Mouse (Mus musculus) forebrain, embryonic 16.5 days (tissue): ENCODE data around the gene Dlat. TPM values are rescaled to one million over a fixed set of nuclear protein-coding genes. Genes with fewer than 3 reads are reported as not detected.
A peak's percentile ranks its signal among the peaks of the same experiment; 100 is the strongest.

Experiments
- ATAC-seq: fragments of 200-750 bp; cut with Nextera tagmentation; 2 replicates; pipeline ENCODE4 v1.8.0; 2017; ENCODE audit warnings: mild to moderate bottlenecking, moderate library complexity
- H3K27ac ChIP-seq: fragments of 300-500 bp; sonication (generic); 2 replicates; pipeline ENCODE4 v1.5.1; 2014; ENCODE audit warnings: low read length, control low read depth
- H3K27me3 ChIP-seq: fragments of 300-500 bp; sonication (generic); replicated peaks from 2 replicates; pipeline ENCODE4 v1.6.1; 2014; ENCODE audit warnings: low read length; ENCODE audit not compliant: control insufficient read depth, insufficient read depth
- H3K36me3 ChIP-seq: fragments of 300-500 bp; sonication (generic); 2 replicates; pipeline ENCODE4 v1.6.1; 2014; ENCODE audit not compliant: control insufficient read depth, insufficient read depth
- H3K4me1 ChIP-seq: fragments of 300-500 bp; sonication (generic); replicated peaks from 2 replicates; pipeline ENCODE4 v1.6.1; 2014; ENCODE audit warnings: low read length; ENCODE audit not compliant: control insufficient read depth, insufficient read depth
- H3K4me2 ChIP-seq: fragments of 300-500 bp; sonication (generic); 2 replicates; pipeline ENCODE4 v1.6.1; 2014; ENCODE audit warnings: mild to moderate bottlenecking, low read length, control low read depth
- H3K4me3 ChIP-seq: fragments of 300-500 bp; sonication (generic); replicated peaks from 2 replicates; pipeline ENCODE4 v1.5.1; 2014; ENCODE audit warnings: mild to moderate bottlenecking, low read length, control low read depth
- H3K9ac ChIP-seq: fragments of 300-500 bp; sonication (generic); replicated peaks from 2 replicates; pipeline ENCODE4 v1.6.1; 2014; ENCODE audit warnings: low read depth, low read length, control low read depth
- H3K9me3 ChIP-seq: fragments of 300-500 bp; sonication (generic); 2 replicates; pipeline ENCODE4 v1.6.1; 2016; ENCODE audit warnings: low read length; ENCODE audit not compliant: control insufficient read depth
- WGBS: fragments of 180-500 bp; shearing (Covaris S2); extraction: QIAGEN DNeasy Blood & Tissue Kit; methylation state at CpG from one replicate; pipeline ENCODE4 v1.1.7; 2014; 5-methylcytosine and 5-hydroxymethylcytosine counted together
- polyA plus RNA-seq: library from polyadenylated mRNA; unstranded; fragments of >200 nt; fragmentation: Nextera tagmentation; extraction: Ambion mirVana; gene quantifications from 2 replicates; pipeline ENCODE4 v1.2.1, GENCODE M21; 2015

The Dlat gene
- 43.4 and 44.3 TPM in 2 replicates for polyA plus RNA-seq

DNA sequence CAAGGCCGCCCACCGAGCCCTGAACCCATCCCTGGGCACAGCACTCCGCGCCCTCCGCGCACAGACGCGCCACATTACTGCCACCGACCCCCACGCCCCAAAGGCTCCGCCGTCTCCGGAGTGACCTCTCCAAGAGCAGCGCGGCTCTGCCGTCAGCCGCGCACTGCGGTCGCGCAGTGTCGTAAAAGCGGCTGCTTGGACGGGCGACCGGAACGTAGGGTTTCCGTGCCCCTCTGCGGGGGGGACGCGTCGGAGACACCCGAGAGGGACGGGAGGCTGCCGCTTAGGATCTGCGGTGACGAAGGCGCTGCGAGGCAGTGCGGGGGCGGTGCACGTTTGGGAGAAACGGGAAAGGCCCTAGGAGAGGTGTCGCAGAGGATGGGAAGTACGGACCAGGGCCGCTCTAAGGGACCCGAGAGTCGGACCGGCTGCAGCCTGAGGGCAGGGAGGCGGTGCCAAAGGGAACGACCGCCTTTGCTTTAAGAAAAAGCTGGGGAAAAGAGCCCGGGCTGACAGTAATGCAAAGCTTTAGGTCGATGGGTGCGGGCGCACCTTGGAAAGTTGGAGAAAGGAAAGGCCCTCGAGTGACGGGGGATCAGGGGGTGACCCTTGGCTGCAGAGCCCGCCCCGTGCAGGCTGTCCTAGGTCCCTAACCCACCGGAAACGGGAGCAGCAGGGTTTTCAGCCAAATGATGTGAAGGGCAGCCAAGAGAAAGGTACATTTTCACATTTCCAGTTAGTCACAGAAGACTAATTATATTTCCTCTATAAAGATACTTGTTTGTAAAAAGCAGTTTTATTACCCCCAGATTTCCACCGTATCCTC, at the start of gene Dlat:
Dlat (minus strand) TSS at position 389 of the 826 bp plus-strand sequence.
- Histone ChIP-seq H3K9me3 (no peaks in the 10 kb centered on the region), H3K9ac (peak within 1 kb of the TSS; percentile 89), H3K36me3 (peaks cover 3% of the 10 kb centered on the region), H3K4me3 (peak within 1 kb of the TSS; percentile 94), H3K27me3 (no peaks in the 10 kb centered on the region), H3K4me2 (peak within 1 kb of the TSS; percentile 87), H3K4me1 (peaks cover 17% of the 10 kb centered on the region), H3K27ac (peak within 1 kb of the TSS; percentile 83)
- under 1% methylated on average over 62 of the region's 63 CpGs for WGBS
- ATAC-seq = peak; percentile 94

DNA sequence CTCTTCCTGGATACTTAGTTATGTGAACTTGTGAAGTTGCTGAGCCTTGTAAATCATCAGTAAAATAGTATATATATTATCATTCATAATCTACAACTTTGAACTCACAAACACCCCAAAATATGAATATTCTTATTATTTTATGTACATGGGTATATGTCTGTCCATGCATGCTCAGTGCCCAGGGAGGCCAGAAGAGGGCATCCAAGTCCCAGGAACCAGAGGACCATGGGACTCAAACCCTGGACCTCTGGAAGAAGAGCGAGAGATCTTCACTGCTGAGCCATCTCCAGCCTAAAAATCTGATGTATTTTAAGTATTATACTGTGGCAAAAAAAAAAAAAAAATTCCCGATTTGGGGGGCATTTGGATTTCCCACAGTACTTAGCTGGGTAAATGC, 49.5 kb upstream of the Dlat start:
- no peaks in the 10 kb centered on the region for H3K36me3 ChIP-seq
- H3K4me2 ChIP-seq = no peak overlapping the region
- no peaks in the 10 kb centered on the region for H3K27me3 ChIP-seq
- ATAC-seq = 0 out of 2 replicates have a peak, but pooled peaks have one; percentile 61
- WGBS = 32% methylated on average over 2 of the region's 2 CpGs
- no peaks in the 10 kb centered on the region for H3K4me1 ChIP-seq
- no peak overlapping the region for H3K4me3 ChIP-seq
- H3K27ac ChIP-seq = no peak overlapping the region
- no peaks in the 10 kb centered on the region for H3K9me3 ChIP-seq
- H3K9ac ChIP-seq = no peak overlapping the region

DNA sequence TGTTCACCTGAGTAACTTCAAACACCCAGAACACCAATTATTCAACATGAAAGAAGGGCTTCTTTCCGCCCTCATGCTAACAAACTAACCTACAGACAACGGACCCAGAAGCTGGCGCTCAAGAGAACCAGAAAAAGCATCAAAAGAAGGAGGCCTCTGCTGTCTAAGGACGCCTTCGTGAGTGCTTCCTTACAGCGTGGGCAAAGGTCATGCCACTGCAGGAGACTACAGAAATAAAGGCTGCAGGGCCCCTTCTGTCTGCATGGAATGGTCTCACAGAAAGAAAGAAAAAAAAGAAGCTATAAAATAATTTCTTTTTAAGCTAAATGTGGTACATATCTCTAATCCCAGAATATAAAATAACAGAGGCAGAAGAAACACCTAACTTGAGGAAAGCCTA, 45.3 kb upstream of the Dlat start:
- H3K27me3 ChIP-seq = 0 out of 2 replicates have a peak, but pooled peaks cover 4% of the 10 kb centered on the region
- no peak overlapping the region for H3K27ac ChIP-seq
- no peak overlapping the region for H3K4me2 ChIP-seq
- no peaks in the 10 kb centered on the region for H3K9me3 ChIP-seq
- ATAC-seq = no peak
- H3K4me3 ChIP-seq = no peak overlapping the region
- no peaks in the 10 kb centered on the region; the same call in 1 of the 2 replicates for H3K4me1 ChIP-seq
- H3K9ac ChIP-seq = no peak overlapping the region
- H3K36me3 ChIP-seq = no peaks in the 10 kb centered on the region
- 40% methylated on average over 6 of the region's 6 CpGs for WGBS

DNA sequence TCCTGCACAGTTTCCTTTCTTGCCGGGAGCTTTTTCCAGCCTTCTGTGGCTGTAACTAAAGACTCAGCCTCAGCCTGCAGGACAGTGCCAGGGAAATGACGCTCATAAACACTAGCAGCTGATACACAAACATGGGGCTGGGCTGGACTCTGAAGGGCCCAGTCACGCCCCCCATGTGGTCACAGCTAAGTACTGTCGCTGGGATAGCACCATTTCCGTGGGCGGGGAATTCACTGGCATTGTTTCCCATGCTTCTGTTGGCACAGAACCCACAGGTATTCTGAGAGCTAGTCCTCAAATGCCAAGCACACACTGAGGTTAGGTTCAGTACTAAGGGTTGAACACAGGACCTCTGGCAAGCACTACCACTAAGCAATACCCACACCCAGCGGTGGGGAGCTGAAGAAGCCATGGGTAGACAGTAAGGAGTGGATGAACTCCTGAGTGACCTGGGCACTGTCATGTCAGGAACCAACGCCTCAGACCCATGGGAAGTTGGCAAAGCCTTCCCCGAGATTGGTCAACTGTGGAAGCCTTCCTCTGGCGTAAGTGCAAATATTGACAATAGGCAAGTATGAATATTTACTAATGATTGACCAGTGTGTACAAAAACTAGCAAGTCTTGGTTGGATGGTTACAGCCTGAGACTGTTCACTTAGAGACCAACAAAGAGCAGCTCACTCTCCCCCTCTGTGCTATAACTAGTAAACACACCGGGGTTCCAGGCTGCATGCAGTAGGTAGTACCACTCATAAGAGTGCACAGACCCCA, 41.5 kb upstream of the Dlat start:
- Histone ChIP-seq H3K27me3 (0 out of 2 replicates have a peak, but pooled peaks cover 4% of the 10 kb centered on the region), H3K4me1 (peaks cover 19% of the 10 kb centered on the region)
- ATAC-seq = no peak

DNA sequence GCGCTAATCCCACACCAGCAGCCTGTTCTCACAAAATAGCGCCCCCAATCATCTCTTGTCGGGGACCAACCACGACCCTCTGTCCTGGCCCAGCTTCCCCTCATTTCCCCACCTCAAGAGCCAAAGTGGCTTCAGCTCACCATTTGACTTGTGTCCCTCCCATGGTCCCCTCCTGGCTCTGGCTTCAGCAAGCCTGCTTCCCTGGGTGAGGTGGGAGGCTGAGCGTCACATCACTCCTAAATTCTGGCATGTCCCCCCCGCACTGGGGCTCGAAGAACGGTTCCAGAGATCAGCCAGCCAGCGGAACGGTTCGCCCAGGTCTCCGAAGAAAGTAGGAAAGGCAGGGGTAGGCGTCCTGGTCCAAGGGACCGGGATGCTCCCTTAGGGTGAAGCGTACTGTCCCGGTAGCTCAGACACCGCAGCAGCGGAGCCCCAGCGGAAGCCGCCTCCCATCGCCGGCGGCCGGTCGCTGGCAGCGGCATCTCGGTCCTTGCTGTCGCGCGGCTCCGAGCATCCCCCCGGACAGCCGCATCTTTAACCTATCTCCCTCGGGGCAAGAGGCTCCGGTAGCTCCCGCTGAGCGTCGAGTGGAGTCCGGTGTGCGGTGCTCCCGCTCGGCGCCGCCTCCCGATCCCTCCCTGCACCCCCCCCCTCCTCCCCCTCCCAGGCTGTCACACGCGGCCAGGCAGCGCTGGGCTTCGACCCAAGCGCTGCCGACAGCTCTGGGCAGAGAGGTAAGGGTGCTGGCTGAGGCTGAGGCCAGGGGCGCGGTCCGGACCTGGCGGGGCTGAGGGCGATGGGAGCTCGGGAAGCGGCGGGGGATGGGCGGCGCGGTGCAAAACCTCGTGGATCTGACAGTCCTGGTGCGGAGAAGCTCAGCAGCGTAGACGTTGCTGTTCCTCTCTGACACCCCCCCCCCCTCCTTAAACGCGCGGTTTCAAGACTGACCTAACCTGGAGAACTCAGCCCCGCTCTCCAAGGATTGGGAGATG, 39.1 kb upstream of the Dlat start:
- Histone ChIP-seq H3K27ac (peak overlapping the region; percentile 69), H3K4me1 (peaks cover 19% of the 10 kb centered on the region), H3K9ac (peak overlapping the region; percentile 89), H3K4me3 (peak overlapping the region; percentile 75), H3K4me2 (peak overlapping the region; percentile 75), H3K27me3 (0 out of 2 replicates have a peak, but pooled peaks cover 4% of the 10 kb centered on the region), H3K9me3 (no peaks in the 10 kb centered on the region), H3K36me3 (no peaks in the 10 kb centered on the region)
- peak; percentile 51 for ATAC-seq
- WGBS = under 1% methylated on average over 66 of the region's 70 CpGs

More for the DNA sequence above, 41.5 kb upstream of the Dlat start:
- 62% methylated on average over 11 of the region's 11 CpGs for WGBS
- Histone ChIP-seq H3K27ac (no peak overlapping the region), H3K4me2 (no peak overlapping the region), H3K4me3 (no peak overlapping the region), H3K9ac (no peak overlapping the region), H3K36me3 (no peaks in the 10 kb centered on the region), H3K9me3 (no peaks in the 10 kb centered on the region)

DNA sequence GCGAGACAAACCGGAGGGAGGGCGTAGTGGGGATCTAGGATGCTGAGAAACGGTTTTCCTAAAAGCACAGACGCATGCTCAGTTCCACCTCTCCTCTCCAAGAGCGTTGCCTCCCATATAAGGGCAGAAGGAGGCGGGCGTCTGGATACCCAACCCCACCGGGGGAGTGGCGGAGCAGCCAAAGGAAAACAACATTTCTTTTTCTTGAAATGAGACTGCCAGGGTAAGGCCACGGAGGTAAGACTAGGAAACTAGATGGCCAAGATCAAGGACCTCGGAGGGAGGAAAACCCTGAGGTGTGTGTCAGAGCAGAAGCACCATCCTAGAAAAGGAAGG, 38.1 kb upstream of the Dlat start:
- Histone ChIP-seq H3K27me3 (0 out of 2 replicates have a peak, but pooled peaks cover 4% of the 10 kb centered on the region), H3K36me3 (no peaks in the 10 kb centered on the region), H3K4me2 (peak overlapping the region; percentile 75), H3K9me3 (no peaks in the 10 kb centered on the region), H3K4me3 (peak overlapping the region; percentile 75), H3K27ac (peak overlapping the region; percentile 65), H3K4me1 (peaks cover 22% of the 10 kb centered on the region), H3K9ac (peak overlapping the region; percentile 65)
- ATAC-seq = peak; percentile 92
- under 1% methylated on average over 12 of the region's 12 CpGs for WGBS

DNA sequence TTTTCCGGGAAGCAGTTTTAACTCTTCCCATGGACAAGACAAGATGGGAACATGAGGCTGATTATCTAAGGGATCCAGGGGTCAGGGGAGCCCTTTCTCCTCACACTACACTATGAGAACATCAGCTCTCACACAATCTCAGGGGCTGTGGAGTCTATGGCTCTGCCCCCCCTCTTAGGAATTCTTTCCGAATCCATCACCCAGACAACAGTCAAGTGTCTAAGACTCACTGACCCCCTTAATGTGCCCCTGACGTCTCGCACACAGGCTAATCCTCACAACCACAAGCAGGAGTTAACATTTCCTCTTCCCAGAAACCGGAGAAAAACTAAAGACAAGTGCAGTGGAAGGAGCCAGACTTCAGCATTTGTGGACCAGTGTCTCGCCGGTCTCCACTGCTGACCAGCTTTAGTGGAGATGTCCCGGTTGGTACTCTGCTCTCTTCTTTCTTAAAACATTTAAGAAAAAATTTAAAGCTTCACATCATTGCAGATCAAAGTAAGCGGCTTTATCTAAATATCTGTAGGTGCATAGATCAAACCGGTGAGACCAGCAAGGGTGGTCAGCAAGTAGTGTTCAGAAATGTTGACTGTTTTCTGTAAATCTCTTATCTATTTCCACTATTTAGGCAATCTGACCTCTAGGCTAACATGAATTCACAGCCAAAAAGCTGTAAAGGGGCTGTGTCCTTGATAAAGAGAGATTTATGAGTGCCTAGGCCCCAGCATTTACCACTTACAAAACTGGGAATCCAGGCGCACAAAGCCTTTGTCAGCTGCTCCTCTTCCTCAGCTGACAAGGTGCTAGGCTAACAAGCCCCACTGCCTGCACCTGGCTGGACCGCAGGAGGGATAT, 37.5 kb upstream of the Dlat start:
- 45% methylated on average over 12 of the region's 12 CpGs for WGBS
- ATAC-seq = no peak
- H3K27me3 ChIP-seq = 0 out of 2 replicates have a peak, but pooled peaks cover 4% of the 10 kb centered on the region

DNA sequence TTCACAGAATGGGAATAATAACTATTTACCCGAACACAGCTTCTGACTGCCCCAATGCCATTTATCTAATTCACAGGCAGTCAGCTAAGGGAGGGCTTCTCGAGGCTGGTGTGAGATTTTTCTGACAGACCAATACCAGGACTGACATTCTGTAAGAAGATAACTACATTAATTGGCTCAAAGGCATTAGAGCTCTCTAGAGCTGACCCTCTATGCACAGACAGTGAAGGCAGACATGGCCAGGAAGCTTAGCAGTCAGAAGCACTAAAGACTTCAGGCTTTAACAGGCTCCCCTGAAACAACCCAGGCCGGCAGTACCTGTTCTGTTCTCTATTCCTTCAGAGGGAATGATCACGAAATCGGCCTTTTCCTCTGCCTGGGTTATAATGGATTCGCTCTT, 35.6 kb upstream of the Dlat start:
- Histone ChIP-seq H3K36me3 (no peaks in the 10 kb centered on the region), H3K4me2 (no peak overlapping the region), H3K27ac (no peak overlapping the region), H3K9me3 (no peaks in the 10 kb centered on the region), H3K27me3 (0 out of 2 replicates have a peak, but pooled peaks cover 2% of the 10 kb centered on the region), H3K9ac (no peak overlapping the region), H3K4me3 (no peak overlapping the region), H3K4me1 (peaks cover 24% of the 10 kb centered on the region)
- 83% methylated on average over 6 of the region's 6 CpGs for WGBS
- ATAC-seq = no peak

More for the DNA sequence above, 37.5 kb upstream of the Dlat start:
- Histone ChIP-seq H3K27ac (peak overlapping the region; percentile 65), H3K9ac (peak overlapping the region; percentile 65), H3K4me1 (peaks cover 24% of the 10 kb centered on the region), H3K4me2 (peak overlapping the region; percentile 75), H3K4me3 (peak overlapping the region; percentile 75), H3K9me3 (no peaks in the 10 kb centered on the region), H3K36me3 (no peaks in the 10 kb centered on the region)
